Mouse (Mus musculus) MEL (cell line): ENCODE measurements around the gene 2900011O08Rik. TPM values are rescaled to one million over a fixed set of nuclear protein-coding genes. Genes with fewer than 3 reads are reported as not detected.

Experiments
- DNase-seq: peaks from one replicate; pipeline ENCODE4 v3.0.0; 2011; ENCODE audit warnings: low read depth, low spot score
- H3K27ac ChIP-seq: 2 replicates; pipeline ENCODE4 v1.5.1; 2012; ENCODE audit warnings: low read depth, mild to moderate bottlenecking, control low read depth, low read length, moderate library complexity; ENCODE audit not compliant: control insufficient read depth
- H3K27me3 ChIP-seq, 2 experiments: fragments of 150-350 bp in 1 of 2; sonication (generic) in 1 of 2; 2 replicates each; pipeline ENCODE4 v1.6.1; 2012; ENCODE audit warnings: low read length in 2 of 2, mild to moderate bottlenecking in 2 of 2, improper control_type of control experiment in 1 of 2, moderate library complexity in 1 of 2; ENCODE audit not compliant: insufficient read depth in 2 of 2, control insufficient read depth in 1 of 2
- H3K36me3 ChIP-seq, 2 experiments: 2 replicates each; pipeline ENCODE4 v1.6.1; 2012 to 2014; ENCODE audit warnings: low read length in 2 of 2, improper control_type of control experiment in 1 of 2, inconsistent platforms in 1 of 2, mild to moderate bottlenecking in 1 of 2; ENCODE audit not compliant: insufficient read depth in 2 of 2, control insufficient read depth in 1 of 2
- H3K4me1 ChIP-seq, 2 experiments: fragments of 150-350 bp in 1 of 2; sonication (generic) in 1 of 2; 2 replicates each; pipeline ENCODE4 v1.6.1; 2012; ENCODE audit warnings: low read length in 2 of 2, improper control_type of control experiment in 1 of 2, mild to moderate bottlenecking in 1 of 2; ENCODE audit not compliant: insufficient read depth in 2 of 2, control insufficient read depth in 1 of 2
- H3K4me3 ChIP-seq, 2 experiments: fragments of 150-350 bp in 1 of 2; sonication (generic) in 1 of 2; 2 replicates each; pipeline ENCODE4 v1.5.1; 2012; ENCODE audit warnings: low read depth in 2 of 2, low read length in 2 of 2, mild to moderate bottlenecking in 2 of 2, moderate library complexity in 2 of 2, control low read depth in 1 of 2, improper control_type of control experiment in 1 of 2; ENCODE audit not compliant: control insufficient read depth in 1 of 2, insufficient read depth in 1 of 2
- H3K79me2 ChIP-seq: 2 replicates; pipeline ENCODE4 v1.6.1; 2012; ENCODE audit warnings: mild to moderate bottlenecking, low read length, moderate library complexity; ENCODE audit not compliant: control insufficient read depth, poor library complexity, insufficient read depth
- H3K9ac ChIP-seq: 2 replicates; pipeline ENCODE4 v1.6.1; 2012; ENCODE audit warnings: low read depth, mild to moderate bottlenecking, control low read depth, low read length, moderate library complexity; ENCODE audit not compliant: control insufficient read depth, poor library complexity, severe bottlenecking
- H3K9me3 ChIP-seq: fragments of 150-350 bp; sonication (generic); replicated peaks from 2 replicates; pipeline ENCODE4 v1.6.1; 2012; ENCODE audit warnings: mild to moderate bottlenecking, low read length, improper control_type of control experiment, moderate library complexity; ENCODE audit not compliant: insufficient read depth
- BHLHE40 ChIP-seq: IDR thresholded peaks from 2 replicates; pipeline ENCODE4 v1.6.1; 2012; ENCODE audit warnings: low read depth, mild to moderate bottlenecking, inconsistent platforms, low read length, improper control_type of control experiment, borderline replicate concordance
- CHD1 ChIP-seq: IDR thresholded peaks from 2 replicates; pipeline ENCODE4 v1.6.1; 2012; ENCODE audit warnings: low read depth, mild to moderate bottlenecking, inconsistent platforms, low read length, improper control_type of control experiment
- CHD2 ChIP-seq: IDR thresholded peaks from 2 replicates; pipeline ENCODE4 v1.6.1; 2011; ENCODE audit warnings: low read length, improper control_type of control experiment
- ETS1 ChIP-seq: IDR thresholded peaks from 2 replicates; pipeline ENCODE4 v1.6.1; 2012; ENCODE audit warnings: low read depth, mild to moderate bottlenecking, inconsistent platforms, low read length, improper control_type of control experiment, moderate library complexity
- GABPA ChIP-seq: IDR thresholded peaks from 2 replicates; pipeline ENCODE4 v1.6.1; 2012; ENCODE audit warnings: low read depth, mild to moderate bottlenecking, inconsistent platforms, low read length, improper control_type of control experiment, moderate library complexity
- GATA1 ChIP-seq: IDR thresholded peaks from 2 replicates; pipeline ENCODE4 v1.6.1; 2011; ENCODE audit warnings: low read depth, low read length, improper control_type of control experiment
- HCFC1 ChIP-seq: IDR thresholded peaks from 2 replicates; pipeline ENCODE4 v1.6.1; 2012; ENCODE audit warnings: low read depth, mild to moderate bottlenecking, inconsistent platforms, low read length, improper control_type of control experiment, moderate library complexity
- KAT2A ChIP-seq: conservative IDR thresholded peaks from 2 replicates; pipeline ENCODE4 v1.6.1; 2012; ENCODE audit warnings: low read depth, low read length, improper control_type of control experiment, inconsistent platforms
- MAX ChIP-seq: IDR thresholded peaks from 2 replicates; pipeline ENCODE4 v1.6.1; 2011; ENCODE audit warnings: low read length, improper control_type of control experiment
- MAZ ChIP-seq: IDR thresholded peaks from 2 replicates; pipeline ENCODE4 v1.6.1; 2012; ENCODE audit warnings: low read depth, mild to moderate bottlenecking, inconsistent platforms, low read length, improper control_type of control experiment
- MXI1 ChIP-seq: IDR thresholded peaks from 2 replicates; pipeline ENCODE4 v1.6.1; 2011; ENCODE audit warnings: mild to moderate bottlenecking, low read depth, low read length, improper control_type of control experiment
- MYB ChIP-seq: IDR thresholded peaks from 2 replicates; pipeline ENCODE4 v1.6.1; 2011; ENCODE audit warnings: mild to moderate bottlenecking, low read depth, low read length, improper control_type of control experiment
- MYC ChIP-seq: IDR thresholded peaks from 2 replicates; pipeline ENCODE4 v1.6.1; 2011; ENCODE audit warnings: low read depth, mild to moderate bottlenecking, low read length, improper control_type of control experiment, moderate library complexity
- NELFE ChIP-seq: IDR thresholded peaks from 2 replicates; pipeline ENCODE4 v1.6.1; 2011; ENCODE audit warnings: low read depth, low read length, improper control_type of control experiment
- POLR2A ChIP-seq, 2 experiments: IDR thresholded peaks; 2 replicates each; pipeline ENCODE4 v1.6.1; 2011 to 2012; ENCODE audit warnings: low read length in 2 of 2, mild to moderate bottlenecking in 2 of 2, control low read depth in 1 of 2, improper control_type of control experiment in 1 of 2, low read depth in 1 of 2, moderate library complexity in 1 of 2; ENCODE audit not compliant: control insufficient read depth in 1 of 2, insufficient read depth in 1 of 2, poor library complexity in 1 of 2
- POLR2AphosphoS2 ChIP-seq: IDR thresholded peaks from 2 replicates; pipeline ENCODE4 v1.6.1; 2011; ENCODE audit warnings: low read length, improper control_type of control experiment
- SMC3 ChIP-seq: IDR thresholded peaks from 2 replicates; pipeline ENCODE4 v1.6.1; 2011; ENCODE audit warnings: low read depth, low read length, improper control_type of control experiment
- TAL1 ChIP-seq: IDR thresholded peaks from 2 replicates; pipeline ENCODE4 v1.6.1; 2012; ENCODE audit warnings: mild to moderate bottlenecking, inconsistent platforms, low read length, moderate library complexity, mixed read lengths
- USF1 ChIP-seq: IDR thresholded peaks from 2 replicates; pipeline ENCODE4 v1.6.1; 2014; ENCODE audit warnings: low read depth, mild to moderate bottlenecking, inconsistent platforms, low read length, improper control_type of control experiment, moderate library complexity
- USF2 ChIP-seq, 2 experiments: IDR thresholded peaks; 2 replicates each; pipeline ENCODE4 v1.6.1; 2011 to 2012; ENCODE audit warnings: improper control_type of control experiment in 2 of 2, low read length in 2 of 2, borderline replicate concordance in 1 of 2, inconsistent platforms in 1 of 2, low read depth in 1 of 2, mild to moderate bottlenecking in 1 of 2; ENCODE audit not compliant: insufficient read depth in 1 of 2
- ZKSCAN1 ChIP-seq: IDR thresholded peaks from 2 replicates; pipeline ENCODE4 v1.6.1; 2012; ENCODE audit warnings: low read depth, mild to moderate bottlenecking, inconsistent platforms, low read length, improper control_type of control experiment, moderate library complexity
- ZNF384 ChIP-seq: IDR thresholded peaks from 2 replicates; pipeline ENCODE4 v1.6.1; 2012; ENCODE audit warnings: low read depth, mild to moderate bottlenecking, inconsistent platforms, low read length, improper control_type of control experiment
- polyA plus RNA-seq, 2 experiments: library from polyadenylated mRNA; stranded (reverse) in 1 of 2; unstranded in 1 of 2; fragments of >175 nt in 1 of 2; fragments of >200 nt in 1 of 2; gene quantifications; 2 replicates each; pipeline versions ENCODE4 v1.2.1 to v1.2.4; 2012; ENCODE audit warnings: low replicate concordance in 2 of 2, low read depth in 1 of 2; ENCODE audit not compliant: insufficient read length in 2 of 2, insufficient read depth in 1 of 2, missing spikeins in 1 of 2
- total RNA-seq: library from RNA; depleted of rRNA; stranded (reverse); fragments of 300-350 nt; gene quantifications from 2 replicates; pipeline ENCODE4 v1.2.3, GENCODE M21; 2012

2900011O08Rik gene
- total and polyA plus RNA-seq, 3 experiments = 0.04 TPM; not detected in 2

GRCm38 (mm10) chr16:13951245-13951644, 35.2 kb upstream of the 2900011O08Rik start:
- no peak overlapping the region for H3K27ac ChIP-seq
- H3K9me3 ChIP-seq = no peaks in the 10 kb centered on the region
- no peaks in the 10 kb centered on the region for H3K36me3 ChIP-seq
- H3K4me3 ChIP-seq = no peak overlapping the region
- H3K9ac ChIP-seq = no peak overlapping the region
- no peaks in the 10 kb centered on the region for H3K4me1 ChIP-seq
- H3K27me3 ChIP-seq = no peaks in the 10 kb centered on the region
- no peak for DNase-seq
- TF ChIP-seq CHD2 (no peak), CHD1 (no peak), GATA1 (no peak), TAL1 (no peak), HCFC1 (no peak), MAZ (no peak), ZKSCAN1 (no peak), KAT2A (no peak), ZNF384 (no peak), BHLHE40 (no peak), NELFE (no peak), SMC3 (no peak), POLR2AphosphoS2 (no peak), MYC (no peak), ETS1 (no peak), USF2 (IDR thresholded peaks at IDR 0.05; ENCODE audit: borderline replicate concordance in 1 of 2, insufficient read depth in 1 of 2, low read depth in 1 of 2, low read length in 2 of 2) (no peak), MAX (no peak), USF1 (no peak), GABPA (no peak)
- no peaks in the 10 kb centered on the region for H3K79me2 ChIP-seq

GRCm38 (mm10) chr16:13962053-13962452, 24.4 kb upstream of the 2900011O08Rik start:
- H3K79me2 ChIP-seq = no peaks in the 10 kb centered on the region
- no peaks in the 10 kb centered on the region for H3K4me1 ChIP-seq
- H3K36me3 ChIP-seq = no peaks in the 10 kb centered on the region
- no peak overlapping the region for H3K4me3 ChIP-seq
- no peak for TF ChIP-seq USF1
- no peak for TF ChIP-seq ETS1
- TF ChIP-seq MXI1 = no peak
- TF ChIP-seq MYB = no peak
- TF ChIP-seq HCFC1 = no peak
- no peak for TF ChIP-seq BHLHE40
- no peak for TF ChIP-seq MAZ
- TF ChIP-seq POLR2A (IDR thresholded peaks at IDR 0.05; ENCODE audit: control insufficient read depth in 1 of 2, insufficient read depth in 1 of 2, low read depth in 1 of 2, low read length in 2 of 2, poor library complexity in 1 of 2) = no peak
- DNase-seq = peak; percentile 16
- no peak overlapping the region for H3K9ac ChIP-seq
- H3K27ac ChIP-seq = no peak overlapping the region
- no peaks in the 10 kb centered on the region; a peak in 3 of 4 replicates for H3K27me3 ChIP-seq
- no peaks in the 10 kb centered on the region for H3K9me3 ChIP-seq
